Mouse (Mus musculus) heart, embryonic 13.5 days (tissue): ENCODE results near the gene 9130230L23Rik. TPM values are rescaled to one million over a fixed set of nuclear protein-coding genes. Genes with fewer than 3 reads are reported as not detected.

Source experiments
- ATAC-seq: fragments of 200-750 bp; cut with Nextera tagmentation; 2 replicates; pipeline ENCODE4 v1.8.0; 2017; ENCODE audit warnings: moderate TSS enrichment; ENCODE audit not compliant: insufficient number of reproducible peaks, low FRiP score, low TSS enrichment; ENCODE audit errors: extremely low read depth
- H3K27ac ChIP-seq: fragments of 300-500 bp; sonication (generic); replicated peaks from 2 replicates; pipeline ENCODE4 v1.5.1; 2015; ENCODE audit warnings: moderate library complexity, mild to moderate bottlenecking, inconsistent platforms
- H3K27me3 ChIP-seq: fragments of 300-500 bp; sonication (generic); replicated peaks from 2 replicates; pipeline ENCODE4 v1.6.1; 2015; ENCODE audit warnings: mild to moderate bottlenecking, inconsistent platforms
- H3K36me3 ChIP-seq: fragments of 300-500 bp; sonication (generic); 2 replicates; pipeline ENCODE4 v1.6.1; 2015; ENCODE audit warnings: mild to moderate bottlenecking, inconsistent platforms
- H3K4me1 ChIP-seq: fragments of 300-500 bp; sonication (generic); 2 replicates; pipeline ENCODE4 v1.6.1; 2015; ENCODE audit warnings: inconsistent platforms
- H3K4me2 ChIP-seq: fragments of 300-500 bp; sonication (generic); 2 replicates; pipeline ENCODE4 v1.6.1; 2015; ENCODE audit warnings: inconsistent platforms, mild to moderate bottlenecking, moderate library complexity
- H3K4me3 ChIP-seq: fragments of 300-500 bp; sonication (generic); 2 replicates; pipeline ENCODE4 v1.5.1; 2015; ENCODE audit warnings: moderate library complexity, mild to moderate bottlenecking, inconsistent platforms
- H3K9ac ChIP-seq: fragments of 300-500 bp; sonication (generic); 2 replicates; pipeline ENCODE4 v1.6.1; 2015; ENCODE audit warnings: inconsistent platforms, mild to moderate bottlenecking, moderate library complexity
- H3K9me3 ChIP-seq: fragments of 300-500 bp; sonication (generic); 2 replicates; pipeline ENCODE4 v1.6.1; 2016; ENCODE audit warnings: inconsistent platforms
- whole genome bisulfite sequencing: fragments of 180-500 bp; shearing (Covaris S2); methylation state at CpG from one replicate; pipeline ENCODE4 v1.1.7; 2015; ENCODE audit warnings: mixed read lengths; 5-methylcytosine and 5-hydroxymethylcytosine counted together
- polyA plus RNA-seq: library from polyadenylated mRNA; unstranded; fragments of >200 nt; fragmentation: Nextera tagmentation; extraction: Ambion mirVana; gene quantifications from 2 replicates; pipeline ENCODE4 v1.2.1, GENCODE M21; 2015

9130230L23Rik gene
- polyA plus RNA-seq, 1 experiment from 2014 or later: not detected

DNA sequence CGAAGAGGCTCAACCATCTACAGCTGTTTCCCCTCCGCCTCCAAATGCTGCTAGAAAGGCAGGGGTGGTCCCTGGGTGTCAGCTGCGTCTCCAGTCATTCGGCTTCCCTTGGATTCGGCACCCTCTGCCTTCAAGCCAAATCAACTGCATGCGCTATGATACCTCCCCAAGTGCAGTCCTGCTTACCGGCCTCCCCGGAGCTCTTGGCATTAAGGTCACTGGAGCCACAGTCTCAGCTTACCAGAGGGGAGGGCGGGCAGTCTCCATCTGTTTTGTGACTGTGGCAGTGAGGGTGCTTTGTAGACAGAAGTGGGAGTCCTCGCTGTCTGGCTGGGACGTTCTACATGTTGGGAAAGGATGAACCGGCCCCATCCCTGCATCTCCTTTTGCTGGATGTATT is 37.0 kb downstream of the 9130230L23Rik start:
- no peak overlapping the region for H3K27ac ChIP-seq
- H3K9me3 ChIP-seq: no peaks in the 10 kb centered on the region
- H3K4me3 ChIP-seq: no peak overlapping the region
- 0 out of 2 replicates have a peak, but pooled peaks cover 4% of the 10 kb centered on the region for H3K27me3 ChIP-seq
- no peak for ATAC-seq
- H3K4me2 ChIP-seq: no peak overlapping the region
- H3K36me3 ChIP-seq: no peaks in the 10 kb centered on the region
- no peak overlapping the region for H3K9ac ChIP-seq
- no peaks in the 10 kb centered on the region for H3K4me1 ChIP-seq
- 51% methylated on average over 12 of the region's 12 CpGs for WGBS

DNA sequence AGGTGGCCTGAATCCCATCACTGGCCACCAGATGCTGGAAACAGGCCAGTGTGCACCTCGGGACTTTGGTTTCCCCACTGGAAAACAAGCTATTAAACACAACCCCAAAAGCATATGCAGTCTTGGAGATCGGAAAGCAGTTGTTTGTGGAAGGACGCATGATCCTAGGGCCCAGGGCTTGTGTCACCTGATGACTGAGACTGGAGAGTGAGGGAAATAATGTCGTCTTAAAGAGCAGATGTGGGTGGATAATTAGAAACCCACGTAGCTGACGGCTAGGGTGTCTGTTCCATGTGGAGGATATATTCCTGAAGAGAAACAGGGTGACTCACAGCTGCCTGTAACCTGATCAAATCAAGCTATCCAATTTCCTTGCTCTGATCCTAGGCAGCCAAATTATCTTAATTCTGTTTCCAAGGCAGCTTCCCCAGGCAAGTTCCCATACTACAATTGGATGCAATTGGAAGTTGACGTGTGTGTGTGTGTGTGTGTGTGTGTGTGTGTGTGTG is 38.3 kb downstream of the 9130230L23Rik start:
- Histone ChIP-seq H3K4me3 (no peak overlapping the region), H3K4me1 (no peaks in the 10 kb centered on the region), H3K27ac (no peak overlapping the region), H3K9ac (no peak overlapping the region), H3K4me2 (no peak overlapping the region), H3K9me3 (no peaks in the 10 kb centered on the region), H3K36me3 (no peaks in the 10 kb centered on the region), H3K27me3 (0 out of 2 replicates have a peak, but pooled peaks cover 4% of the 10 kb centered on the region)
- ATAC-seq: no peak
- 64% methylated on average over 7 of the region's 7 CpGs for WGBS

DNA sequence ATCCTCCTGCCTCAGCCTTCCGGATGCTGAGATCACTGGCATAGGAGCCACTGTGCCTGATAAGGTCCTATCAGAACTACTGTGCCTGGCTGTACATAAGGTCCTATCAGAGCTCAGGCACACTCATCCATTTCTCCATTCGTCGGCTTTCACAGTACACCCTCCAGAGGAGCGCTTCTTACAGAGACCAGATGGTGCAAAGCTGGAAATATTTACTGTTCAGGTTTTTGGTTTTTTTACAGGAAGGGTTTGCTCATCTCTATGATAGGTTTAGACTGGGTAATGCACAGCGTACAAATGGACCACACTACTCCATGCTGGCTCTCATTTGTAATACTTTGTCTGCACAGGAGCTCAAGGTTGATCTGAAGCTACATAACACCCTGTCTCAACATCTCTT is 40.8 kb downstream of the 9130230L23Rik start:
- no peaks in the 10 kb centered on the region for H3K4me1 ChIP-seq
- 0 out of 2 replicates have a peak, but pooled peaks cover 4% of the 10 kb centered on the region for H3K27me3 ChIP-seq
- WGBS: 75% methylated on average over 5 of the region's 5 CpGs

DNA sequence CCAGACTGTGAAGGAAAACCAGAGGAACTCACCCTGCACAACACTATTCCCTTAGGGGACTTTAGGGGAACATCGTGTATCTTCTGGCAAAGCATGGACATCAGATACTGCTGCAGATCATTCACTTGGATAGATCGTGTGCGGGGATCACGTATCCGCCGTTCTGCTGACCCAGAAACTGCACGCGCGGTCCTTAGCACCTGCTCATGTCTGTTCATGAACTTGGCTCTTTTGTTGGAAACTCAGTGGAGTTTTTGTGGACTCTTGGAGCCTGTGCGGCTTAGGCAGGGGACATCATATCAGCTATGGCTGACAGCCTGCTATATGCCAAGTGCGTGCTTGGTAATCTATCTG is 43.5 kb downstream of the 9130230L23Rik start:
- H3K4me3 ChIP-seq: no peak overlapping the region

More for the DNA sequence above, 40.8 kb downstream of the 9130230L23Rik start:
- no peaks in the 10 kb centered on the region for H3K9me3 ChIP-seq
- H3K4me2 ChIP-seq: no peak overlapping the region
- no peaks in the 10 kb centered on the region for H3K36me3 ChIP-seq
- ATAC-seq: no peak
- H3K4me3 ChIP-seq: no peak overlapping the region
- H3K9ac ChIP-seq: no peak overlapping the region
- no peak overlapping the region for H3K27ac ChIP-seq

DNA sequence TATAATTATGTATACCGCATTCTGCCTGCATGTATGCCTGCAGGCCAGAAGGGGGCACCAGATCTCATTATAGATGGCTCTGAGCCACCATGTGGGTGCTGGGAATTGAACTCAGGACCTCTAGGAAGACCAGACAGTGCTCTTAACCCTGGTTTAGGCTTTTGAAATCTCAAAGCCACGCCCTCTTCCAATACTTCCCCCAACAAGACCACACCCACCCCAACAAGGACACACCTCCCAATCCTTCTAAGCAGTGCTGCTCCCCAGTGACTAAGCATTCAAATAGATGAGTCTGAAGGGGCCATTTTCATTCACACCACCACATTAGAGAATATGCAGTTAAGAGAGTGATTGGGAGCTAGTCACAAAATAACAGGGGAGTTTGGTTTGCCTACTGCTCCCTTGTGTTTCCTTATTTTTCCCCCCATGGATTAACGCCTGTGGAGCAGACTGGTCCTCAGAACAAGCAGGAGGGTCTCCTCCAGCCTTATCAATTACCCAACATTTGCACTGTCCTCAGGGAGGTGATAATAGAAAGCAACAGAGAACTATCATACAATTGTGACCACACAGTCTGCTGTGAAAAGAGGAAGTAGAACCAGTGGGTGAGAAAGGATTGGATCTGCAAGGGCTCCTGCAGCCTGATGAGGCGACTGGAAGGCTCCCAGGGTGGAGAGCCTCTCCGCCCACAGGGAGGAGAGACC is 44.0 kb downstream of the 9130230L23Rik start:
- H3K4me1 ChIP-seq: peaks cover 8% of the 10 kb centered on the region
- WGBS: 69% methylated on average over 5 of the region's 5 CpGs

More for the DNA sequence above, 43.5 kb downstream of the 9130230L23Rik start:
- H3K36me3 ChIP-seq: no peaks in the 10 kb centered on the region
- WGBS: 80% methylated on average over 11 of the region's 11 CpGs
- H3K27me3 ChIP-seq: no peaks in the 10 kb centered on the region
- H3K27ac ChIP-seq: no peak overlapping the region
- no peak overlapping the region for H3K4me2 ChIP-seq
- H3K4me1 ChIP-seq: peaks cover 3% of the 10 kb centered on the region; the same call in 1 of the 2 replicates
- no peak overlapping the region for H3K9ac ChIP-seq
- no peaks in the 10 kb centered on the region for H3K9me3 ChIP-seq
- no peak for ATAC-seq

DNA sequence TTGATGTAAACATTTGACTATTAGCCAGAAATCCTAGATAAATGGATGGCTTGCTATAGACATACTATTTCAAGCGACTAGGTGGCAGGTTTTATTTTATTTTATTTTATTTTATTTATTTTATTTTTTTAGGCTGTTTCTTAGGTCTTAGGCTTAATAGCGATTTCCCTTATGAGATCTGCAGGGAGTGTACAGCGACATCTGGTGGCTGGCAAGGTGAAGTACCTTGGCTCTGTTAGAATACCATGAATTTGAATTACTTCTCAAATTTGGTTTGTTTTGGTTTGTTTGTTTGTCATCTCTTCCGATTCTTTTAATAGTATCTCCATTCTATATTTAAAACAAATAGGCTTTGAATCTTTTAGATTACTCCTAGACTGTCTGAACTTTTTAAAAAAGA is 45.5 kb downstream of the 9130230L23Rik start:
- 6% methylated on average over 4 of the region's 4 CpGs for WGBS
- Histone ChIP-seq H3K4me1 (peaks cover 13% of the 10 kb centered on the region), H3K4me3 (no peak overlapping the region), H3K27ac (no peak overlapping the region), H3K36me3 (no peaks in the 10 kb centered on the region), H3K9ac (no peak overlapping the region), H3K27me3 (no peaks in the 10 kb centered on the region), H3K9me3 (no peaks in the 10 kb centered on the region), H3K4me2 (no peak overlapping the region)
- ATAC-seq: no peak

More for the DNA sequence above, 44.0 kb downstream of the 9130230L23Rik start:
- H3K4me3 ChIP-seq: no peak overlapping the region
- no peak overlapping the region for H3K9ac ChIP-seq
- H3K9me3 ChIP-seq: no peaks in the 10 kb centered on the region
- H3K27me3 ChIP-seq: no peaks in the 10 kb centered on the region
- no peak for ATAC-seq
- no peak overlapping the region for H3K4me2 ChIP-seq
- no peak overlapping the region for H3K27ac ChIP-seq
- H3K36me3 ChIP-seq: no peaks in the 10 kb centered on the region

DNA sequence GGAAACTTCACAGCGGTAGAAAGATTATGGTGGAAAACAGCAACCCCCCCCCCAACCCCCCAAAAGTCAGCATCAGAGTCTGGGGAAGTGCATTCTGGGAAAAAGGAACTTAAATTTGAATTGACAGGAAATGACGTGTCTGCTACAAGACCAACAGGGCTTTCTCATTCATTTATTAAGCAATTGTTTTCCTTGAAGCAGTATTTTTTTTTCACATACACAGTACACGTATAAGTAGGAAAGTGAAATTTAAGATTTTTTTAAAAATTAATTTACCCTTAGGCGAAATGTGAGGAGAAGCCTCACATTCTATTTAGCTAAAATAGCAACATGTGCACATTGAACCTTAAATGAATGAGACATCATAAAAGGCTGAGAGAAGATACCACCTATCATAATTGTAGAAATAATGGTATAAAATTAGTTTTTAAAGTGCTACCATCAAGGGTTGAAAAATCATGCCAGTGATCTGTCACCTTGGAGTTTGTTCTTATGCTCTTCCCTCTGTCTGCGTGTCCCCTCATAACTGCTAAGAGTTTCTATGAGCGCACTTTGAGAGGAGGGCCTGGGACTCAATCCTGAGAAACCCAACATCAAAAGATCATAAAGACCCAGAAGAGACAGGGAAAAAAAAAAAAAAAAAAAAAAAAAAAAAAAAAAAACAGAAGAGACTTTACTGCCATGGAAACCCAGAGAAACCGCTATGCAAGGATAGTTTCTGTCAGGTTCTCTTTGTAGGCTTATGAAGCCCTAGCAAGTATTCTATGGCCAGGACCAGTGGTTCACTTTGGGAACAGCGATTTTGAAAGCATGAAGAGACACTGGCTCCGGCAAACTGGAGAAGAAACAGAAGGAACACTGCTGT is 47.7 kb downstream of the 9130230L23Rik start:
- Histone ChIP-seq H3K27me3 (no peaks in the 10 kb centered on the region), H3K4me1 (peaks cover 13% of the 10 kb centered on the region), H3K9me3 (no peaks in the 10 kb centered on the region), H3K4me3 (peak overlapping the region; percentile 50), H3K36me3 (no peaks in the 10 kb centered on the region), H3K9ac (peak overlapping the region; percentile 65; the same call in 1 of the 2 replicates), H3K4me2 (peak overlapping the region; percentile 72), H3K27ac (0 out of 2 replicates have a peak overlapping the region, but pooled peaks have one; percentile 28)
- 76% methylated on average over 9 of the region's 9 CpGs for WGBS
- ATAC-seq: no peak

DNA sequence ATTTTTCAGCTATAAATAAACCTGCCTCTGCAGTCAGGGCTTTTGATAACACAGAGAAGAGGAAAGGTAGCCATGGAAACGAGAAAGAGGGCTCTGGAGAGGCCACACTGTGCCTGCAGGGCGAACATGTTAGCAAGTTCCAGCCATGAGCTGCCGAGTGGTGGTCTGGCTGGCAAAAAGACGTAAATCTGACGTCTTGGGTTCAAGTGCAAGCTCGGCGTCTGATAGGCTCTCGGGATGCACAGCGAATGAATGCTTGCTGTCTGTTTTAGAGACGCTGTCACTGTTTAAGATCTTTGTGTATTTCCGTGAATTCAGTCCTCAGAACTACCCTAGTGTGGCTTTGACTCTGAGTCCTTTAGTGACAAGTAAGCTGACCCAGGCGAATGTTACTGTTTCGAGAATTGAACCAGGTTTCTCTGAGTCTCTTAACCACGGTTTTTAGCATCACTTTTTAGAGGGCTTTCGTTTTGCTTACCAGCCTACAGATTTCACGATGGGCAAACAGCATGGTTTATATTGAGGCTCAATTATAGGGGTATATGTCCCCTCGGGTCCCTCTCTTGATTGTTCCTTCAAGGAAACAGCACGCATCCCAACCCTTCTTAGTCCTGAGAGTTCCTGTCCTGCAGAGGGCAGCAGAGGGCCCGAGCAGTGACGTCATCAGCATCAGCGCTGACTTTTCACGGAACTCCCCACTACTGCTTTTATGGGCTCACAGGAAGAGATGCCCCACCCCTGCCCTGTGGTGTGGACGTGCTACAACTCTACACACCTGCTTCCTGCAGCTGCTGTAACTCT is 48.5 kb downstream of the 9130230L23Rik start:
- no peak for ATAC-seq
- Histone ChIP-seq H3K9me3 (no peaks in the 10 kb centered on the region), H3K4me1 (peaks cover 13% of the 10 kb centered on the region), H3K9ac (peak overlapping the region; percentile 65), H3K27ac (peak overlapping the region; percentile 64), H3K4me2 (peak overlapping the region; percentile 72), H3K4me3 (peak overlapping the region; percentile 50), H3K27me3 (no peaks in the 10 kb centered on the region), H3K36me3 (no peaks in the 10 kb centered on the region)
- 22% methylated on average over 23 of the region's 23 CpGs for WGBS

DNA sequence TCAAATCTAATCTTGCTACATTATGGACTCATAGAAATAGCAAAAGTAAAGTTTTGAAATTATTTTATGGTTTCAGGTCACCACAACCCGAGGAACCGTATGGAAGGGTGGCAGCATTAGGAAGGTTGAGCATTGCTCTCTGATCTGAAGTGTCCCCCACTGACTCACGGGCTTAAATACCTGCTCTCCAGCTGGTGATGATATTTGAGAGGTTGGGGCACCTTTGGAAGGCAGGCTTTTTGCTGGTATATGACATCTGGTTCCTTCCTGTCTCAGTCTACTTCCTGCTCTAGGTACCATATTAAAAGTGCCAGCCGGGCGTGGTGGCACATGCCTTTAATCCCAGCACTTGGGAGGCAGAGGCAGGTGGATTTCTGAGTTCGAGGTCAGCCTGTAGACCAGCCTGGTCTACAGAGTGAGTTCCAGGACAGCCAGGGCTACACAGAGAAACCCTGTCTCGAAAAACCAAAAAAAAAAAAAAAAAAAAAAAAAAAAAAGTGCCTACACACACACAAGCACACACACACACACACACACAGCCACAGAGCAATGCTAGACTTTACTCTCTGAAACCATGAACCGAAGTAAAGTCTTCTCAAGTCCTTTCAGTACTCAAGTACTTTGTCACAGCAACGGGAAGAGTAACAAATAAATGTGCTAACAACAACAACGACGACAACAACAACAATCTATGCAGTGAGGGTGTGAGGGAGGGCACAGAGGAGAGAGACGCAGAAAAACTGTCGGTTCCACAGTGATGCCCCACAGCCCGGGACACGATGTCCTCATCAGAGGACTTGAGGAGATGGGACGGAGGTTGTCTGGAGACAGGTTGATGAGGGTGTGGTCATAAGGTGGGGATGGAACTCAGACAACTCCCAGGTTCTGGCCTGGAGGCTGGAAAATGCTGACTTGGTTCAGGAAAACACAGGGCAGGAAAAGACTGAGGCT is 49.7 kb downstream of the 9130230L23Rik start:
- H3K9me3 ChIP-seq: no peaks in the 10 kb centered on the region
- H3K4me1 ChIP-seq: peaks cover 13% of the 10 kb centered on the region
- peak overlapping the region; percentile 61 for H3K9ac ChIP-seq
- 86% methylated on average over 16 of the region's 16 CpGs for WGBS
- H3K27ac ChIP-seq: peak overlapping the region; percentile 64
- H3K4me3 ChIP-seq: peak overlapping the region; percentile 50; the same call in 1 of the 2 replicates
- H3K36me3 ChIP-seq: no peaks in the 10 kb centered on the region
- H3K4me2 ChIP-seq: peak overlapping the region; percentile 72
- no peak for ATAC-seq
- H3K27me3 ChIP-seq: no peaks in the 10 kb centered on the region

DNA sequence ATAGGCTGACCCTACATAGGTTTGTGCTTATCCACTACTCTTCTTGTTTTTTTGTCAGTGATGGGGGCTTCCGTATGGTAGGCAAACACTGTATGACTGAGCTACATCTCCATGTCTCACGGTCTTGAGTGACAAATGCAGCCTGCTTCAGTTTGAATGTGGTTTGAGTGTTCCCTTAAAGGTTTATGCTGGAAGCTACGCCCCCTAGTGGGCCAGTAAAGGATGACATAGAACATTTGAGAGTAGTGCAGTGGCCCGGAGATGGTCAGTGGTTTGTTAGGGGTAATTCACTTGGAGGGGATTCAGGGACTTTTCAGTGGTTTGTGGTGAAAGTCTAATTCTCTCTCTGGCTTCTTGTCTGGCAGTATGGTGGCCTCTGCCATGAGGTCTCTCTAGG is 52.6 kb downstream of the 9130230L23Rik start:
- H3K36me3 ChIP-seq: no peaks in the 10 kb centered on the region
- no peak for ATAC-seq
- no peak overlapping the region for H3K4me2 ChIP-seq
- H3K9ac ChIP-seq: no peak overlapping the region
- H3K9me3 ChIP-seq: no peaks in the 10 kb centered on the region
- peaks cover 13% of the 10 kb centered on the region for H3K4me1 ChIP-seq
- H3K4me3 ChIP-seq: no peak overlapping the region
- no peak overlapping the region for H3K27ac ChIP-seq
- 67% methylated on average over 4 of the region's 4 CpGs for WGBS
- H3K27me3 ChIP-seq: no peaks in the 10 kb centered on the region
